Mouse (Mus musculus): Measurements from ENCODE around the gene Opcml.

- TF ChIP-seq CTCF (IDR thresholded peaks at IDR 0.05; ENCODE audit: low read depth, low read length) (no peak), POLR2A (IDR thresholded peaks at IDR 0.05; ENCODE audit: extremely low read depth, insufficient read depth, low read length) (no peak)
Measured at GRCm38 (mm10) chr9:28438752-28439151, 648.2 kb downstream of the Opcml start.

Data from liver, adult 2 months (tissue).